Mouse (Mus musculus): ENCODE results near the gene Gm10447. TPM values are rescaled to one million over a fixed set of nuclear protein-coding genes. Genes with fewer than 3 reads are reported as not detected.

The Gm10447 gene
- total RNA-seq, 1 experiment from 2014 or later, result not detected

DNA sequence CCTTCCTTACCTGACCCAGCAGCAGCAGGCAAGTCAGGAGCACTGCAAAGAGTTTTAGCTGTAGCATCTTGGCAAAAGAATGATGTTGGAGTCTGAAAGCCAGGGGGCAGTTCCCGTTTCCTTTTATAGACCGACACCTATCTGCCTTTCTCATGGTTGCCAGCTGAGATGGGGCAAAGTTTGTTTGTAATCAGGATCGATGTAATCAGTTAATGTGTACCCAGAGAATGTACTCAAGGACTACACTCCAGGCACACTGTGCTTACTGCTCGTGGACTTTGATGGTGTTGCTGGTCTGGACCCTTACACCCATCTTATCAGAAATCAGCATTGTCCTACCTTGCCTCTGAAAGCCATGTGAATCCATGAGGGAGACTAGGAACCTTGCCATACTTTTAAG, 33.9 kb downstream of the Gm10447 start, which contains the start of gene Leap2:
TSS of gene Leap2 (minus strand) at position 135 of the 400 bp plus-strand sequence.
- ATAC-seq (replicated peaks; ENCODE audit: low read depth, poor library complexity, severe bottlenecking), result no peak

DNA sequence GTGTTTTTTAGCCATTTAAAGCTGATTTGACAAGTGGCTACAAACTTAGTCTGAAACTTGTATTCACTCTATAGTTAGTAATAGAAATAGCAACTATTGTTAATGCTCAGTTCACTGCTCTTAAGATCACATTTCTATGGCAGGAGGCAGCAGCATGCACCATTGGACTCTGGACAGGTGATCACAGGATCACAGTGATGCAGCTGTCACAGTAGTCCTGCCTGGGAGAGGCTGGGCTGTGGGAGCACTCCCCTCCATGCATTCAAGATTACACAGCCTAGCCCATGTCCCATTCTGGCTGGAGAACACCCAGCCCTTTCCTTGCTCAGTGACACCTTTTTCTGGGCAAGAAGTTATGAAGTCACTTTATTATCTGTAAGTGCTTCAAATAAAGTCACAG, 38.9 kb downstream of the Gm10447 start:
- no peak for ATAC-seq (replicated peaks; ENCODE audit: low read depth, poor library complexity, severe bottlenecking)

DNA sequence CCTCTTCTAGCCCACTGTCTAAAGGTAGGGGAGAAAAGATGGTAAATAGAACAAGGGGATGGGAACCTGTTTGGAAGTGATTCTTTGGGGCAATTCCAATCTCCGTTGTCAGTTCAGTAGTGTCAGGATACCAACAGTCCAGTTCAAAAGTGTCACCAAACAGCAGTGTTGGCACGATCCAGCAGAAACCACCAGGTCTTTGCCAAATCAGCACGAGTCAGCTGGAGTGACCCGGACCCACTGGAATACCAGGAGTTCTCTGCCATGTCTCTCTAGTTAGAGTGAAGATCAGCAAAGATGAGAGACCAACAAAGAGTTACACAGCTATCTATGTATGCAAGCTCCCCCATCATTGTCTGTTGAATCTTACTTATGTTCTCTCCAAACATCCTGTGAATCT, 43.0 kb downstream of the Gm10447 start:
- no peak for ATAC-seq (replicated peaks; ENCODE audit: low read depth, poor library complexity, severe bottlenecking)

DNA sequence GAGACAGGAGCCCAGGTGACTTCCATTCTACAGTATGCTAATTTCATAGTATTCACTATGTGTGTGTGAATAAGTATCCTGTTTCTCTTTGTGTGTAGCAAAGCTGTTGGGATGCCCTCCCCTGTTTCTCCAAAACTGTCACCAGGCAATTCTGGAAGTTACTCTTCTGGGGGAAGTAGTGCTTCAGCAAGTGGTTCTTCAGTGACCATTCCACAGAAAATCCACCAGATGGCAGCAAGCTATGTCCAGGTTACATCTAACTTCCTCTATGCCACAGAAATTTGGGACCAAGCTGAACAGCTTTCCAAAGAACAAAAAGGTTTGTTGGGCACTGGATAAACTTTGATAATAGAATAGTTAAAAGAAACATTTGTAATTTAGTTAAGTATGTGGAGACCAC, 45.2 kb downstream of the Gm10447 start:
- peak; percentile 60; the same call in 1 of the 2 replicates for ATAC-seq (replicated peaks; ENCODE audit: low read depth, poor library complexity, severe bottlenecking)

Other genes starting within 250 kb of the Gm10447 start
- gene Hspa4, start 156.7 kb downstream of the Gm10447 start, total RNA-seq (2017), result 558 and 573 TPM in 2 replicates
- 9.6 and 22.0 TPM in 2 replicates for gene Zcchc10, start 132.4 kb downstream of the Gm10447 start, total RNA-seq (2017)
- gene Aff4, start 106.3 kb downstream of the Gm10447 start, total RNA-seq (2017), result 65.0 and 90.0 TPM in 2 replicates
- not detected in 2 replicates for gene Leap2, start 33.9 kb downstream of the Gm10447 start, total RNA-seq (2017)
- 39.5 and 53.6 TPM in 2 replicates for gene Uqcrq, start 26.3 kb downstream of the Gm10447 start, total RNA-seq (2017)
- 1.1 TPM in 1 of 2 replicates, not detected in the other for gene Gdf9, start 26.1 kb downstream of the Gm10447 start, total RNA-seq (2017)
- gene Shroom1, start 95 bp upstream of the Gm10447 start, total RNA-seq (2017), result not detected in 2 replicates
- gene Gm9837, start 13.4 kb upstream of the Gm10447 start, total RNA-seq (2017), result not detected in 2 replicates
- not detected in 2 replicates for gene Gm9945, start 23.1 kb upstream of the Gm10447 start, total RNA-seq (2017)
- 1.0 and 1.5 TPM in 2 replicates for gene Sowaha, start 23.2 kb upstream of the Gm10447 start, total RNA-seq (2017)
- gene Sept8, start 62.1 kb upstream of the Gm10447 start, total RNA-seq (2017), result 64.2 and 75.0 TPM in 2 replicates
- 18.9 and 20.0 TPM in 2 replicates for gene Kif3a, start 110.3 kb upstream of the Gm10447 start, total RNA-seq (2017)
- 0.73 TPM in 1 of 2 replicates, not detected in the other for gene Il4, start 161.6 kb upstream of the Gm10447 start, total RNA-seq (2017)
- gene Il13, start 177.6 kb upstream of the Gm10447 start, total RNA-seq (2017), result 2.1 TPM in 1 of 2 replicates, not detected in the other